Mouse (Mus musculus): ENCODE data around the gene Casz1.

GRCm38 (mm10) chr4:148928316-148928715, 124.1 kb downstream of the Casz1 start:
- TF ChIP-seq CTCF (conservative IDR thresholded peaks at IDR 0.05; ENCODE audit: low read length) (no peak), POU5F1 (IDR thresholded peaks at IDR 0.05; ENCODE audit: borderline replicate concordance, low read length) (no peak), NANOG (IDR thresholded peaks at IDR 0.05; ENCODE audit: borderline replicate concordance, low read length) (no peak)

All from E14TG2a.4 (cell line).